Mouse (Mus musculus): Measurements from ENCODE around the gene Reg4. TPM values are rescaled to one million over a fixed set of nuclear protein-coding genes. Genes with fewer than 3 reads are reported as not detected.

Gene Reg4
- polyA plus RNA-seq, 1 experiment from 2014 or later = not detected

GRCm38 (mm10) chr3:98237240-98237639, 15.3 kb downstream of the Reg4 start:
- Histone ChIP-seq H3K9ac (no peak overlapping the region), H3K36me3 (no peaks in the 10 kb centered on the region), H3K4me3 (no peak overlapping the region), H3K9me3 (no peaks in the 10 kb centered on the region), H3K4me1 (0 out of 2 replicates have a peak, but pooled peaks cover 4% of the 10 kb centered on the region), H3K4me2 (no peak overlapping the region), H3K27ac (replicated peaks) (no peak overlapping the region), H3K27me3 (replicated peaks) (no peaks in the 10 kb centered on the region)
- WGBS = 77% methylated on average over 5 of the region's 5 CpGs
- no peak for ATAC-seq (ENCODE audit: extremely low read depth, insufficient number of reproducible peaks, low FRiP score, low TSS enrichment)

- Histone ChIP-seq H3K36me3 (no peaks in the 10 kb centered on the region), H3K4me1 (0 out of 2 replicates have a peak, but pooled peaks cover 4% of the 10 kb centered on the region), H3K27ac (replicated peaks) (no peak overlapping the region), H3K9ac (no peak overlapping the region), H3K9me3 (no peaks in the 10 kb centered on the region), H3K4me2 (no peak overlapping the region), H3K4me3 (no peak overlapping the region), H3K27me3 (replicated peaks) (no peaks in the 10 kb centered on the region)
- WGBS = 76% methylated on average over 3 of the region's 3 CpGs
- ATAC-seq (ENCODE audit: extremely low read depth, insufficient number of reproducible peaks, low FRiP score, low TSS enrichment) = no peak
Observed at GRCm38 (mm10) chr3:98238150-98238549, 16.2 kb downstream of the Reg4 start.

- WGBS = 75% methylated on average over 3 of the region's 3 CpGs
- no peaks in the 10 kb centered on the region for H3K9me3 ChIP-seq
Observed at GRCm38 (mm10) chr3:98242051-98242450, 20.1 kb downstream of the Reg4 start.

GRCm38 (mm10) chr3:98242458-98243037, 20.6 kb downstream of the Reg4 start:
- Histone ChIP-seq H3K36me3 (no peaks in the 10 kb centered on the region), H3K9me3 (no peaks in the 10 kb centered on the region), H3K4me3 (no peak overlapping the region), H3K27ac (replicated peaks) (no peak overlapping the region), H3K27me3 (replicated peaks) (no peaks in the 10 kb centered on the region), H3K9ac (no peak overlapping the region), H3K4me2 (no peak overlapping the region), H3K4me1 (peaks cover 3% of the 10 kb centered on the region)
- no peak for ATAC-seq (ENCODE audit: extremely low read depth, insufficient number of reproducible peaks, low FRiP score, low TSS enrichment)
- 70% methylated on average over 8 of the region's 8 CpGs for WGBS

More at GRCm38 (mm10) chr3:98242051-98242450, 20.1 kb downstream of the Reg4 start:
- no peak for ATAC-seq (ENCODE audit: extremely low read depth, insufficient number of reproducible peaks, low FRiP score, low TSS enrichment)
- Histone ChIP-seq H3K4me3 (no peak overlapping the region), H3K9ac (no peak overlapping the region), H3K27ac (replicated peaks) (no peak overlapping the region), H3K36me3 (no peaks in the 10 kb centered on the region), H3K4me2 (no peak overlapping the region), H3K4me1 (peaks cover 2% of the 10 kb centered on the region), H3K27me3 (replicated peaks) (no peaks in the 10 kb centered on the region)

- H3K9me3 ChIP-seq = no peaks in the 10 kb centered on the region
- H3K27me3 ChIP-seq (replicated peaks) = no peaks in the 10 kb centered on the region
- no peak overlapping the region for H3K4me2 ChIP-seq
- H3K36me3 ChIP-seq = no peaks in the 10 kb centered on the region
- ATAC-seq (ENCODE audit: extremely low read depth, insufficient number of reproducible peaks, low FRiP score, low TSS enrichment) = no peak
- H3K4me3 ChIP-seq = no peak overlapping the region
- H3K9ac ChIP-seq = no peak overlapping the region
- H3K4me1 ChIP-seq = peaks cover 3% of the 10 kb centered on the region
- no peak overlapping the region for H3K27ac ChIP-seq (replicated peaks)
- 35% methylated on average over 8 of the region's 8 CpGs for WGBS
Observed at GRCm38 (mm10) chr3:98245892-98246291, 23.9 kb downstream of the Reg4 start.

GRCm38 (mm10) chr3:98246985-98247751, 25.2 kb downstream of the Reg4 start:
- Histone ChIP-seq H3K9me3 (no peaks in the 10 kb centered on the region), H3K4me3 (no peak overlapping the region), H3K4me1 (peaks cover 3% of the 10 kb centered on the region), H3K9ac (no peak overlapping the region), H3K36me3 (no peaks in the 10 kb centered on the region), H3K27ac (replicated peaks) (no peak overlapping the region), H3K27me3 (replicated peaks) (no peaks in the 10 kb centered on the region), H3K4me2 (no peak overlapping the region)
- whole genome bisulfite sequencing = 42% methylated on average over 7 of the region's 7 CpGs
- ATAC-seq (ENCODE audit: extremely low read depth, insufficient number of reproducible peaks, low FRiP score, low TSS enrichment) = no peak

GRCm38 (mm10) chr3:98249378-98249777, 27.4 kb downstream of the Reg4 start:
- Histone ChIP-seq H3K27ac (replicated peaks) (no peak overlapping the region), H3K9ac (no peak overlapping the region), H3K4me2 (no peak overlapping the region), H3K27me3 (replicated peaks) (no peaks in the 10 kb centered on the region), H3K9me3 (peaks cover 4% of the 10 kb centered on the region; the same call in 1 of the 2 replicates), H3K4me3 (no peak overlapping the region), H3K4me1 (peaks cover 3% of the 10 kb centered on the region), H3K36me3 (no peaks in the 10 kb centered on the region)
- WGBS = 74% methylated on average over 2 of the region's 2 CpGs
- no peak for ATAC-seq (ENCODE audit: extremely low read depth, insufficient number of reproducible peaks, low FRiP score, low TSS enrichment)

GRCm38 (mm10) chr3:98249833-98250448, 28.0 kb downstream of the Reg4 start:
- Histone ChIP-seq H3K9ac (no peak overlapping the region), H3K36me3 (no peaks in the 10 kb centered on the region), H3K27me3 (replicated peaks) (no peaks in the 10 kb centered on the region), H3K27ac (replicated peaks) (no peak overlapping the region), H3K4me1 (peaks cover 3% of the 10 kb centered on the region), H3K9me3 (peaks cover 4% of the 10 kb centered on the region; the same call in 1 of the 2 replicates), H3K4me3 (no peak overlapping the region), H3K4me2 (no peak overlapping the region)
- WGBS = 78% methylated on average over 11 of the region's 11 CpGs
- no peak for ATAC-seq (ENCODE audit: extremely low read depth, insufficient number of reproducible peaks, low FRiP score, low TSS enrichment)

GRCm38 (mm10) chr3:98254059-98254458, 32.1 kb downstream of the Reg4 start:
- no peaks in the 10 kb centered on the region for H3K4me1 ChIP-seq
- H3K9me3 ChIP-seq = peaks cover 4% of the 10 kb centered on the region; the same call in 1 of the 2 replicates
- H3K27me3 ChIP-seq (replicated peaks) = no peaks in the 10 kb centered on the region
- 86% methylated on average over 2 of the region's 3 CpGs for whole genome bisulfite sequencing
- ATAC-seq (ENCODE audit: extremely low read depth, insufficient number of reproducible peaks, low FRiP score, low TSS enrichment) = no peak
- no peak overlapping the region for H3K4me3 ChIP-seq
- H3K27ac ChIP-seq (replicated peaks) = no peak overlapping the region
- no peaks in the 10 kb centered on the region for H3K36me3 ChIP-seq
- no peak overlapping the region for H3K9ac ChIP-seq
- H3K4me2 ChIP-seq = no peak overlapping the region

- peak overlapping the region; percentile 21; the same call in 1 of the 2 replicates for H3K27ac ChIP-seq (replicated peaks)
- H3K9ac ChIP-seq = no peak overlapping the region
- ATAC-seq (ENCODE audit: extremely low read depth, insufficient number of reproducible peaks, low FRiP score, low TSS enrichment) = no peak
Observed at GRCm38 (mm10) chr3:98254656-98255583, 33.0 kb downstream of the Reg4 start.

GRCm38 (mm10) chr3:98258723-98259122, 36.8 kb downstream of the Reg4 start:
- ATAC-seq (ENCODE audit: extremely low read depth, insufficient number of reproducible peaks, low FRiP score, low TSS enrichment) = no peak
- WGBS = 75% methylated on average over 4 of the region's 4 CpGs
- H3K4me1 ChIP-seq = 0 out of 2 replicates have a peak, but pooled peaks cover 3% of the 10 kb centered on the region
- no peak overlapping the region for H3K4me3 ChIP-seq
- H3K27me3 ChIP-seq (replicated peaks) = no peaks in the 10 kb centered on the region
- no peaks in the 10 kb centered on the region for H3K9me3 ChIP-seq
- H3K9ac ChIP-seq = no peak overlapping the region
- no peak overlapping the region for H3K4me2 ChIP-seq
- no peak overlapping the region for H3K27ac ChIP-seq (replicated peaks)
- H3K36me3 ChIP-seq = no peaks in the 10 kb centered on the region

More at GRCm38 (mm10) chr3:98254656-98255583, 33.0 kb downstream of the Reg4 start:
- no peak overlapping the region for H3K4me3 ChIP-seq
- no peak overlapping the region for H3K4me2 ChIP-seq
- WGBS = 84% methylated on average over 8 of the region's 8 CpGs
- H3K4me1 ChIP-seq = 0 out of 2 replicates have a peak, but pooled peaks cover 3% of the 10 kb centered on the region
- H3K36me3 ChIP-seq = no peaks in the 10 kb centered on the region
- no peaks in the 10 kb centered on the region for H3K27me3 ChIP-seq (replicated peaks)
- H3K9me3 ChIP-seq = peaks cover 4% of the 10 kb centered on the region; the same call in 1 of the 2 replicates

All from heart, embryonic 13.5 days (tissue).